Mouse (Mus musculus) retina, postnatal 7 days (tissue): ENCODE measurements at regions not wholly inside any gene's neighbourhood (a gene's known extent, or its start where the extent isn't known, plus 50 kb on each side); places are given as distances from the start of the nearest gene placed in this dataset.

Experiments used
- DNase-seq: peaks from one replicate; pipeline ENCODE4 v3.0.0-alpha.2; 2012; ENCODE audit warnings: low read depth, low spot score

DNA sequence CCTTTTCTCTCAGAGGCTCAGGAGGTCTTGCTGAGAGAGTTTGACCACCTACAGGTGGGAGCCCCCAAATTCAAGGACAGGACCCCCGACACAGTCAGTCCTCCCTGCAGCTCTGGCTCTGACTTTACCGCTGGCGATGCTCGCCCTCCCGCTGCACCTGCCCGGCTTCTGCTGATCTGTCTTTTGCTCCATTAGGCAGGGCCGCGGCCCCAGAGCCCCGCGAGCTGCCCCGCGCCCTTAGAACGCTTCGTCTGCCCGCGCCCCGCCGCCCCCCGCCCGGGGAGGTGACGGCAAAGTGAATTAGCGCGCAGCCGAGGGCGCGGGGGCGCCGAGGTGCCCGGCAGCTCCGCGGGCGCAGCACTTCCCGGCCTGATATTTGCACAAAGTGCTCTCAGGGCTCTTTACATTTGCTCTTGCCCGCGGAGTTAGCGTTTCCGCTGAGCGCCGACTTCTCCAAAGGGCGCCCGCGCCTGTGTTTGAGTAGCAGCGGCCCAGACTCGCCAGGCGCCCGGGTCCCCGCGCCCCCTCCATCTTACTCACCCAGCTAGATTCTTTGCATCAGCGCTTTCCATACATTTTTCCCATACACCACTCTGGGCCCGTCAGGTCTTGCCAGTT lies 260.7 kb upstream of the 4930535I16Rik start:
- DNase-seq = no peak

DNA sequence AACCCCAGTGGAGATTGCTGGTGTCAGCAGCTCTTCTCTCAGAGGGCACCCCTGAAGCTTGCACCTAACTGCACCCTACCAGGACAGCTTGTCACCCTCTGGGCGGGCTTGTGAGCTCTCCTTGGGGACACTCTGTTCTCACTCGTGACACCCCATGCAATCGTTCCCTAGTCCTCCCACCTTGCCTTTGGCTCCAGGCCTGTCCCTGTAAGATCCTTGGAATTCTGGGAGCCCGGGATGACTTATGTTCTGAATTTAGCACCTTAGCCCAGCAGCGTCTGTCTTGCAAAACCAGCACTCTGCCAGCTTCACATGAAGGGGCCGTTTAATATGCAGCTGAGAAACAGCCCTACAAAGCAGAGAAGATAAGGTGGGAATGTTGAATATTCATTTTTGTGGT lies 257.7 kb upstream of the 4930535I16Rik start:
- DNase-seq = no peak

DNA sequence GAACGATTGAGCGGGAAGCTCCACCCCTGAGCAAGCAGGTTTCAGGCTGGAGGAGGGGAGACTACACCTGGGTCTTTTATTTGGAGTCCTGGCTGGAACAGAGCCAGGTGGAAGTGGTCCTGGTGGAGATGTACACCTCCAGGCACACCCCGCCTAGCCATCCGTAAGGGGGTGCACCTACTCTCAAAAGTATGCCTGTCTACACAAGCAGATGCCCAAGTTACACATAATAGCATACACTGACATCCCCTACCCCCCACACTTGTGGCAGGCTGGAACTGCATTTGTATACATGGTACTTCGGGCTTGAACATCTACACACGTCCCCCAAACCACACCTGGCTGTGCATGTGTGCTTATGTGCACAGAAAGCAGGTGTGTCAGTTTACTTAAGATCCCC lies 236.8 kb upstream of the 4930535I16Rik start:
- DNase-seq = no peak

- DNase-seq = peak; percentile 23
Observed at GRCm38 (mm10) chr4:124149771-124150451, 232.1 kb upstream of the 4930535I16Rik start.

GRCm38 (mm10) chr4:124149037-124149436 lies 231.2 kb upstream of the 4930535I16Rik start:
- DNase-seq = no peak

DNA sequence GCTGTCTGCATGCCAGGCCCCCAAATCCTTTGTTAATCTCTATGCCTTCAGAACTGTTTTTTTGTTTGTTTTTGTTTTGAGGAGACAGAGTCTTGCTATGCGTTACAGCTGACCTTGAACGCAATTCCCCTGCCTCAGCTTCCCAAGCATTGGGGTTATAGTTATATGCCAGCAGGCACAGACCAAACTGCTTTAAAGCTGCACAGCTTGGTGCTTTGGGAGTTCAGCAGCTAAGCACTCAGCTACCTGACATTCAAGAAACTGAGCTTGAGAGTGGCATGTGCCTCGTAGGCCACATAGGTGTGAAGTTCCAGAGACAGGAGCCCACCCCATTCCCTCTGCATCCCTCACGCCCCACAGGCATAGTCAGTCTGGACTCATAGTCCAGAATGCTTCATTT lies 229.5 kb upstream of the 4930535I16Rik start:
- no peak for DNase-seq

DNA sequence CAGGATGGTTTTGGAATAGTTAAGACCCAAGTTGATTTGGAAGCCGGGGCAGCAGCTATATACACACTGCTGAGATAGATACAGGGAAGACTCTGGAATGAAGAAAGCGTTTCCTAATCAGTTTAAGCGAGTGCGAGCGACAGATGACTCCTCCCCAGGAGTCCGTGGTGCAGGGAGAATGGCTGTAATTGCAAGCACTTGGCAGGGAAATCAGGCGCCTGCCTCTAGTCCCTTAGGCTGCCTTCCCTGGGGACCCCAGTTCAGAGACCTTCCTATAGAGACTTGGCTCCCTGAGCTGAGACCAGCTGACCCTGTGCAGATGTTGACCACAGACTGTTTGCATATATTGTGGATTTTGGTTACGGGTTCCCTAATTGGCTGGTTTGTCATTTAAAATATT lies 228.3 kb upstream of the 4930535I16Rik start:
- DNase-seq = no peak

GRCm38 (mm10) chr4:124143630-124144029 lies 225.8 kb upstream of the 4930535I16Rik start:
- DNase-seq = no peak

- DNase-seq = no peak
Observed at GRCm38 (mm10) chr4:124143226-124143625, 225.4 kb upstream of the 4930535I16Rik start.

- DNase-seq = peak; percentile 87
Observed at GRCm38 (mm10) chr4:124142083-124142482, 224.3 kb upstream of the 4930535I16Rik start.

DNA sequence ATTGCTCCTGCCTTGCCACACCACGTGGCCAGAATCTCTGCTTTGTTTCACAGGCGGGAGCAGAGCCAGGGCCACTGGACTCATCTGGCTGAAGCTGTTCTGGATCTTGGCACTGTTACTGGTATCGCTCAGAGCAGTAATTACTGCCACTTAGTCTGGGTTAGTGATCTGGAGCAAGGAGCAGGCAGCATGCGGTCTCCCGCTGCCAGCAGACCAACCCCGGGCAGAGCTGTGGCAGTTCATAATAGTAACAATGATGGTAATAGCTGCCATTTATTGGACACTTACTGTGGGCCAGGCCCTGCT lies 217.3 kb upstream of the 4930535I16Rik start:
- no peak for DNase-seq

DNA sequence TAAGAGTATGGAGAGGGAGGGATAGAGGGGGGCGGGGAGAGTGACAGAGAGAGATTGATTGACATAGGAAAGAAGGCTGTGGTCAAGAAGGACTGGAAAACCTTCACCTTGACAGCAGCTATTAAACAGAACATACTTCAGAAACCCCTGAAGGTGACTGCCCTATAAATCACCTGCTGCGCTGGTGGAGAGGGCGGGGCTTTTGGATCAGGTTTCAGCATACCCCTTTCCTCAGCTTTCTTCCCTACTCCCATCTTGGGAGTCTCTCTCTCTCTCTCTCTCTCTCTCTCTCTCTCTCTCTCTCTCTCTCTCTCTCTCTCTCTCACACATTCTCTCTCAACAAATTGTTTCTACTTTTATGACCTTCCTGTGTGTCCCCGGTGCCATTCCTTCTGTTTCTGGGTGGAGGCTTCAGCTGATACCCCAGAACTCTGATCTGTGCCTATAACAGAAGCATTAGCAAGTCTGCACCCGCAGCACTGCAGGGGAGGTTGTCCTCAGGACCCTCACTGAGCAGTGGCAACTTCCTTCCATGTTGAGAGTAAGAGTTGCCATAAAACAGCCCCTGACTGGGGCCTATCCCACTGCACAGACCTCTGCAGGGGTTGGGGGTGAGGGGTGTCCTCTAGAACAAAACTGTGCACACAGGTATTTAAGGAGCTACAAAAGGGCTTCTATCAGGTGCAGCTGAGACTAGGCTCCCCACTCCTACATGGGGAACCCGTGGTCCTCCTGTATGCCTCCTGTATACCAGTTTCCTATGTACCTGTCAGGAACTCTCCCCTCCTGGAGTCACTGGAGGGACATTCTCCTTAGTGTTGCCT lies 216.7 kb upstream of the 4930535I16Rik start:
- DNase-seq = no peak

DNA sequence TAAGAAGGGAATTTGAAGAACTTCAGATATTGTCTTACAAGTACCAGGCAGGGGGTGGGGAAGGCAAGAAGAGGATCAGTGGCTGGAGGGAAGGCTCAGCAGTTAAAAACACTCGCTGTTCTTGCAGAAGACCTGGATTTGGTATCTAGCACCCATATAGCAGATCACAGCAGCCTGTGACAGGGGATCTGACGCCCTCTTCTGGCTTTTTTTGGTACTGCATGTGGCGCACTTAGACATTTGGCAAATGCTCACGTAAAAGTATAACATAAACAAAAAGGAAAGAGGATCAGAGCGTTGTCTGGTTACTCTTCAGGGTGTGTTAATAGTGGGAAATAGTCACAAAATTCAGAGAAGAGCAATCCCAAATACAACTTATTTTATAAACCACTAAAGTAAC lies 213.1 kb upstream of the 4930535I16Rik start:
- no peak for DNase-seq

- DNase-seq = no peak
Observed at GRCm38 (mm10) chr4:124126258-124126657, 208.4 kb upstream of the 4930535I16Rik start.

- DNase-seq = no peak
Observed at GRCm38 (mm10) chr4:124120334-124120733, 202.5 kb upstream of the 4930535I16Rik start.

- DNase-seq = no peak
Observed at GRCm38 (mm10) chr4:124113856-124114345, 196.1 kb upstream of the 4930535I16Rik start.

DNA sequence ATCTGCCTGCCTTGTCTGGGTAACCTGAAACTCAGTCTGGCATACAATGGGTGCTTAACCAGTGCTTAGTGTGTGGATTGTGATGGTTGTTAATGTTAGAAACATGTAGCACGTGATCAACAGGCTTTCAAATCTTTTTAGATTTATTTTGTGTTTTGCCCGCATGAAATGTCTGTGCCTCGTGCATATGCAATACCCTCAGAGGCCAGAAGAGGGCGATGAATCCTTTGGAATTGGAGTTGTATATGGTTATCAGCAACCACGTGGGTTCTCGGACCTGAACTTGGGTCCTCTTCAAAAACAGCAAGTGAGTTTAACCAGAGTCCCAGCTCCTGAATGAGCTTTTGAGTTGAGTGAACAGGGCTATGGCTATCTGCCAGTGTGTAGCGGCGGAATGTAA lies 192.9 kb upstream of the 4930535I16Rik start:
- DNase-seq = no peak

DNA sequence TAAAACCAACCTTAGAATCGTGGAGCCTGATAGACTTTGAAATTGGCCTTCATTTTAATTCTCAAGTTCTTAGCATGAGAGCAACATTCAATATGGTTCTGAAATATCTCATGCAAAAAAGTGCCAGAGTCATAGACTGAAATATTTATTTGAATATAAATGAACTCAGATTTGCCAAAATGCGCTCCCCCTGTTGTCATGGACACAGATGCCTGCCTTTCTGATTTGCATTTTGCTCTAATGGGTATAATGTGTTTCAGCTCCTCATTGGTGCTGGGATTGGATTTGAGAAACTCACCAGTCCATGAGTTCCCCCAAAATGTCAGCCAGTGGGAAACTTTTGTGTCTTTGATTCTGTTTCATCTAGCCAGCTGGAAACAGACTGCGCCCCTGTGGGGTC lies 191.5 kb upstream of the 4930535I16Rik start:
- no peak for DNase-seq

DNA sequence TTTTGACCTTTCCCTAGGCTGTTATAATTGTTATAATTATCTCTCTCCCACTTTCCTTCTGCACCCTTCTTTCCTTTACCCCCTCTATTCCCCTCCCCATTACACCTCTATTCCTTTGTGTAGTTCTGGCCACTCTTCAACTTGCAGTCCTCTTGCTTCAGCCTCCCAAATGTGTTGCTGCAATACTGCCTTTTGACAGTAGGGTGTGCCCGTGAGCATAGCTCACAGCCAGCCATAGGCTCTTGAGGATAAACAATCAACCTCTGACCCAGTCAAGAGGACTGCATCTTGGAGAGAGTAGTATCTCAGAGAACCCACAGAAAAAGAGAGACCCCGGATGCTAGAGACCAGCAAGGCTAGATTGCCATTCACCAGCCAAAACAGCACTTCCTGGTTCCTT lies 184.9 kb upstream of the 4930535I16Rik start:
- no peak for DNase-seq

GRCm38 (mm10) chr4:124086801-124087200 lies 169.0 kb upstream of the 4930535I16Rik start:
- DNase-seq = no peak

DNA sequence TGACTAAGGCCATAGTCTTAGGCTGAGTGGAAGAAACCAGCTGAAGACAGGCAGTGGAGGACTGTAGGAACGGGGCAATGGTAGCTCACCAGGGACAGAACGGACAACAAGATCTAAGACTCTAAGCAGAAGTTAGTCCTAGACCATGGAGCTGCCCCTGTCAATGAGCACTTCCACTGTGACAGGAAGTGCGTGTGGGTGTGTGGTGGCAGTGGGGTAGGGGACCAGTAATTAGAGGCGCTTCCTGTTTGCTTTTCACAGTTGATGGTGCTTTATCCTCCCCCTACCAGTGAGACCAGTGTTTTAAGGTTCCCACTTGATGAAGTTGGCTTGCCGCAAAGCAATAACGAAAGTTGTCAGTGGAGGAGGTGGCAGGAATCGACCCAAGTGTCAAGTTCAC lies 168.4 kb upstream of the 4930535I16Rik start:
- no peak for DNase-seq

DNA sequence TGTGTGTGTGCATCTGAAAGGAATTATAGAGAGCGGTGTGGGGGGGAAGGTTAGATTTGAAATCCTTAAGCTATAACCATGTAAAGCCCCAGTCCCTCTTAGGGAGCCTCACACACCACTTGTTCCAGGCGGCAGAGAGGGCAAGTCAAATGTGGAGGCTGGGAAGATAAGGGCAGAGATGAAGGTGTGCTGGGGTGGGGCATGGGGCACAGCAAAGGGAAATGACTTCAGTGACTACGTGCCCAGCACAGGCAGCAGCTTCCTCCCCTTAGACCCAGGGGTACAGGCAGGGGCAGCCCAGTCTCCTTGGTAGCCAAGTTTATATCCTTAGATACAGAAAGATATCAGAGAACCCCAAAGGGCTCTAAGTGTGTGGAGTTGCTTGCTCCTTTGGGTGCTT lies 161.8 kb upstream of the 4930535I16Rik start:
- DNase-seq = no peak

DNA sequence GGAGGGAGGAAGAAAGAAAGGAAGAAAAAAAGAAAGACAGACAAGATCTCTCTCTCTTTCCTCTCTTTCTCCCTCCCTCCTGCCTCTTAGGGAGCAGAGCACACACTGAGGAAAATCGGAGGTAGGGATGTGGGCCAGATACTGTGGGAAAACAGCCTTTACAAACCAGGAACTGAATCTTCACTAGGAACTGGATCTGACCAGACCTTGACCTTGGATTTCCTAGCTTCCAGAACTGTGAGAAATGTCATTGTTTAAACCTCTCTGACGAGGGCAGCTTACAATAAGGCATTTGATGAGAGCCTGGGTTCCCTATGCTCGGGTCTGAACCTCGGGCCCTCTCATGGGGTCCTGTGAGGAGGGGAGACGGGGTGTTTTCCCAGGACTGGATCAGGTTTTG lies 157.7 kb upstream of the 4930535I16Rik start:
- DNase-seq = no peak
